Mouse (Mus musculus): ENCODE data around the gene Ldoc1. TPM values are rescaled to one million over a fixed set of nuclear protein-coding genes. Genes with fewer than 3 reads are reported as not detected.

The Ldoc1 gene
- polyA plus RNA-seq (2016; fragmentation: Nextera tagmentation; extraction: Ambion mirVana): 1.3 and 1.7 TPM in 2 replicates

- Histone ChIP-seq H3K27ac (no peak within 1 kb of the TSS), H3K36me3 (no peaks in the 10 kb centered on the region), H3K27me3 (ENCODE audit: insufficient read depth, poor library complexity, severe bottlenecking) (no peaks in the 10 kb centered on the region), H3K4me1 (replicated peaks) (0 out of 2 replicates have a peak, but pooled peaks cover 3% of the 10 kb centered on the region), H3K9me3 (no peaks in the 10 kb centered on the region), H3K4me3 (peak within 1 kb of the TSS; percentile 48)
- peak; percentile 5 for DNase-seq (ENCODE audit: low spot score)
- 41% methylated on average over 34 of the region's 34 CpGs for WGBS
These were observed at the start of gene Ldoc1 for GRCm38 (mm10) chrX:61709302-61710033. Gene Ldoc1 (plus strand): TSS chrX:61709497.

- Histone ChIP-seq H3K9me3 (no peaks in the 10 kb centered on the region), H3K27ac (no peak overlapping the region), H3K36me3 (no peaks in the 10 kb centered on the region), H3K27me3 (ENCODE audit: insufficient read depth, poor library complexity, severe bottlenecking) (no peaks in the 10 kb centered on the region), H3K4me3 (no peak overlapping the region), H3K4me1 (replicated peaks) (0 out of 2 replicates have a peak, but pooled peaks cover 3% of the 10 kb centered on the region)
- 86% methylated on average over 7 of the region's 7 CpGs for WGBS
- no peak for DNase-seq (ENCODE audit: low spot score)
These were observed 834 bp downstream of the Ldoc1 start for GRCm38 (mm10) chrX:61710131-61710530.

- Histone ChIP-seq H3K4me3 (peak overlapping the region; percentile 27), H3K27ac (peak overlapping the region; percentile 70)
- WGBS: 32% methylated on average over 12 of the region's 12 CpGs
These were observed 13.2 kb downstream of the Ldoc1 start for GRCm38 (mm10) chrX:61722281-61723028.

GRCm38 (mm10) chrX:61723029-61723980 lies 14.0 kb downstream of the Ldoc1 start:
- H3K36me3 ChIP-seq: no peaks in the 10 kb centered on the region
- no peak for DNase-seq (ENCODE audit: low spot score)
- H3K27ac ChIP-seq: peak overlapping the region; percentile 70
- 49% methylated on average over 9 of the region's 9 CpGs for WGBS
- no peaks in the 10 kb centered on the region for H3K27me3 ChIP-seq (ENCODE audit: insufficient read depth, poor library complexity, severe bottlenecking)
- H3K9me3 ChIP-seq: no peaks in the 10 kb centered on the region
- peaks cover 4% of the 10 kb centered on the region for H3K4me1 ChIP-seq (replicated peaks)
- peak overlapping the region; percentile 27 for H3K4me3 ChIP-seq

More at GRCm38 (mm10) chrX:61722281-61723028, 13.2 kb downstream of the Ldoc1 start:
- H3K4me1 ChIP-seq (replicated peaks): peaks cover 4% of the 10 kb centered on the region
- no peaks in the 10 kb centered on the region for H3K9me3 ChIP-seq
- H3K27me3 ChIP-seq (ENCODE audit: insufficient read depth, poor library complexity, severe bottlenecking): no peaks in the 10 kb centered on the region
- H3K36me3 ChIP-seq: no peaks in the 10 kb centered on the region
- DNase-seq (ENCODE audit: low spot score): peak; percentile 41

- H3K4me3 ChIP-seq: no peak overlapping the region
- no peaks in the 10 kb centered on the region for H3K4me1 ChIP-seq (replicated peaks)
- 46% methylated on average over 2 of the region's 2 CpGs for WGBS
- no peaks in the 10 kb centered on the region for H3K36me3 ChIP-seq
- H3K27me3 ChIP-seq (ENCODE audit: insufficient read depth, poor library complexity, severe bottlenecking): no peaks in the 10 kb centered on the region
- no peaks in the 10 kb centered on the region for H3K9me3 ChIP-seq
- H3K27ac ChIP-seq: no peak overlapping the region
- no peak for DNase-seq (ENCODE audit: low spot score)
These were observed 18.4 kb downstream of the Ldoc1 start for GRCm38 (mm10) chrX:61727516-61728310.
